Mouse (Mus musculus) embryonic facial prominence, embryonic 10.5 days (tissue): ENCODE measurements at regions not wholly inside any gene's neighbourhood (a gene's known extent, or its start where the extent isn't known, plus 50 kb on each side); places are given as distances from the start of the nearest gene placed in this dataset.

Source experiments
- DNase-seq: peaks from one replicate; pipeline ENCODE4 v3.0.0-alpha.2; 2017; ENCODE audit warnings: low spot score
- H3K27ac ChIP-seq: fragments of 300-500 bp; sonication (generic); replicated peaks from 2 replicates; pipeline ENCODE4 v1.5.1; 2016; ENCODE audit warnings: mild to moderate bottlenecking
- H3K27me3 ChIP-seq: fragments of 300-500 bp; sonication (generic); replicated peaks from 2 replicates; pipeline ENCODE4 v1.6.1; 2016; ENCODE audit warnings: low read depth, mild to moderate bottlenecking; ENCODE audit not compliant: poor library complexity, severe bottlenecking
- H3K36me3 ChIP-seq: fragments of 300-500 bp; sonication (generic); replicated peaks from 2 replicates; pipeline ENCODE4 v1.6.1; 2016; ENCODE audit warnings: mild to moderate bottlenecking, moderate library complexity
- H3K4me1 ChIP-seq: fragments of 300-500 bp; sonication (generic); 2 replicates; pipeline ENCODE4 v1.6.1; 2016
- H3K4me3 ChIP-seq: fragments of 300-500 bp; sonication (generic); 2 replicates; pipeline ENCODE4 v1.5.1; 2016; ENCODE audit warnings: mild to moderate bottlenecking, moderate library complexity
- H3K9me3 ChIP-seq: fragments of 300-500 bp; sonication (generic); 2 replicates; pipeline ENCODE4 v1.6.1; 2016; ENCODE audit warnings: mild to moderate bottlenecking
- WGBS: fragments of 180-500 bp; shearing (Covaris S2); methylation state at CpG from one replicate; pipeline ENCODE4 v1.1.7; 2016; 5-methylcytosine and 5-hydroxymethylcytosine counted together

GRCm38 (mm10) chr14:15769846-15770448, 331.2 kb upstream of the Lrrc3b start:
- Histone ChIP-seq H3K4me3 (no peak overlapping the region), H3K36me3 (no peaks in the 10 kb centered on the region), H3K27me3 (no peaks in the 10 kb centered on the region), H3K4me1 (no peaks in the 10 kb centered on the region), H3K9me3 (no peaks in the 10 kb centered on the region), H3K27ac (no peak overlapping the region)
- DNase-seq, result no peak
- WGBS, result 78% methylated on average over 6 of the region's 6 CpGs

GRCm38 (mm10) chr14:15784727-15785126, 345.9 kb upstream of the Lrrc3b start:
- Histone ChIP-seq H3K27ac (no peak overlapping the region), H3K27me3 (no peaks in the 10 kb centered on the region), H3K4me1 (no peaks in the 10 kb centered on the region), H3K4me3 (no peak overlapping the region), H3K36me3 (no peaks in the 10 kb centered on the region), H3K9me3 (no peaks in the 10 kb centered on the region)
- no peak for DNase-seq
- WGBS, result 83% methylated on average over 3 of the region's 3 CpGs

- Histone ChIP-seq H3K9me3 (no peaks in the 10 kb centered on the region), H3K36me3 (no peaks in the 10 kb centered on the region), H3K27me3 (no peaks in the 10 kb centered on the region), H3K27ac (no peak overlapping the region), H3K4me3 (no peak overlapping the region), H3K4me1 (no peaks in the 10 kb centered on the region)
- no peak for DNase-seq
- WGBS, result 75% methylated on average over 1 of the region's 1 CpGs
Observed at GRCm38 (mm10) chr14:15785230-15785629, 346.4 kb upstream of the Lrrc3b start.

- Histone ChIP-seq H3K36me3 (no peaks in the 10 kb centered on the region), H3K4me1 (no peaks in the 10 kb centered on the region), H3K4me3 (no peak overlapping the region), H3K9me3 (no peaks in the 10 kb centered on the region), H3K27me3 (no peaks in the 10 kb centered on the region), H3K27ac (no peak overlapping the region)
- DNase-seq, result no peak
- WGBS, result 78% methylated on average over 3 of the region's 3 CpGs
Observed at GRCm38 (mm10) chr14:15795698-15796097, 356.9 kb upstream of the Lrrc3b start.

- no peak for DNase-seq
- H3K36me3 ChIP-seq, result no peaks in the 10 kb centered on the region
- H3K27ac ChIP-seq, result no peak overlapping the region
- WGBS, result 51% methylated on average over 2 of the region's 2 CpGs
- H3K27me3 ChIP-seq, result no peaks in the 10 kb centered on the region
- no peak overlapping the region for H3K4me3 ChIP-seq
- no peaks in the 10 kb centered on the region for H3K9me3 ChIP-seq
- H3K4me1 ChIP-seq, result no peaks in the 10 kb centered on the region
Observed at GRCm38 (mm10) chr14:15797019-15797418, 358.2 kb upstream of the Lrrc3b start.

GRCm38 (mm10) chr14:15801477-15802099, 362.8 kb upstream of the Lrrc3b start:
- no peaks in the 10 kb centered on the region for H3K27me3 ChIP-seq
- no peaks in the 10 kb centered on the region for H3K9me3 ChIP-seq
- no peak for DNase-seq
- no peak overlapping the region for H3K27ac ChIP-seq
- no peak overlapping the region for H3K4me3 ChIP-seq
- no peaks in the 10 kb centered on the region for H3K36me3 ChIP-seq
- WGBS, result 49% methylated on average over 5 of the region's 5 CpGs
- H3K4me1 ChIP-seq, result no peaks in the 10 kb centered on the region

- no peak for DNase-seq
- H3K9me3 ChIP-seq, result peaks cover 3% of the 10 kb centered on the region; the same call in 1 of the 2 replicates
- H3K4me3 ChIP-seq, result no peak overlapping the region
- no peak overlapping the region for H3K27ac ChIP-seq
- H3K27me3 ChIP-seq, result no peaks in the 10 kb centered on the region
- H3K36me3 ChIP-seq, result no peaks in the 10 kb centered on the region
- WGBS, result 85% methylated on average over 2 of the region's 2 CpGs
- H3K4me1 ChIP-seq, result no peaks in the 10 kb centered on the region
Observed at GRCm38 (mm10) chr14:15809083-15809482, 370.3 kb upstream of the Lrrc3b start.

- no peak overlapping the region for H3K4me3 ChIP-seq
- no peaks in the 10 kb centered on the region for H3K27me3 ChIP-seq
- H3K9me3 ChIP-seq, result no peaks in the 10 kb centered on the region
- H3K27ac ChIP-seq, result no peak overlapping the region
- WGBS, result 84% methylated on average over 1 of the region's 1 CpGs
- no peaks in the 10 kb centered on the region for H3K4me1 ChIP-seq
- no peak for DNase-seq
- H3K36me3 ChIP-seq, result no peaks in the 10 kb centered on the region
Observed at GRCm38 (mm10) chr14:15841390-15842023, 402.7 kb upstream of the Lrrc3b start.

GRCm38 (mm10) chr14:15842024-15842599, 403.3 kb upstream of the Lrrc3b start:
- Histone ChIP-seq H3K27ac (no peak overlapping the region), H3K9me3 (no peaks in the 10 kb centered on the region), H3K4me3 (no peak overlapping the region), H3K36me3 (no peaks in the 10 kb centered on the region), H3K27me3 (no peaks in the 10 kb centered on the region), H3K4me1 (no peaks in the 10 kb centered on the region)
- 53% methylated on average over 1 of the region's 1 CpGs for WGBS
- no peak for DNase-seq

GRCm38 (mm10) chr14:15868520-15868919, 380.6 kb upstream of the Ngly1 start:
- no peak overlapping the region for H3K4me3 ChIP-seq
- WGBS, result 81% methylated on average over 3 of the region's 3 CpGs
- H3K4me1 ChIP-seq, result no peaks in the 10 kb centered on the region
- no peak overlapping the region for H3K27ac ChIP-seq
- H3K9me3 ChIP-seq, result no peaks in the 10 kb centered on the region
- no peaks in the 10 kb centered on the region for H3K27me3 ChIP-seq
- DNase-seq, result no peak
- H3K36me3 ChIP-seq, result no peaks in the 10 kb centered on the region

GRCm38 (mm10) chr14:15872013-15872412, 377.1 kb upstream of the Ngly1 start:
- Histone ChIP-seq H3K36me3 (no peaks in the 10 kb centered on the region), H3K27me3 (no peaks in the 10 kb centered on the region), H3K4me3 (no peak overlapping the region), H3K27ac (no peak overlapping the region), H3K9me3 (no peaks in the 10 kb centered on the region), H3K4me1 (no peaks in the 10 kb centered on the region)
- 90% methylated on average over 2 of the region's 2 CpGs for WGBS
- DNase-seq, result no peak

- Histone ChIP-seq H3K27ac (no peak overlapping the region), H3K9me3 (no peaks in the 10 kb centered on the region), H3K27me3 (no peaks in the 10 kb centered on the region), H3K4me1 (no peaks in the 10 kb centered on the region), H3K4me3 (no peak overlapping the region), H3K36me3 (no peaks in the 10 kb centered on the region)
- WGBS, result 75% methylated on average over 3 of the region's 3 CpGs
- DNase-seq, result no peak
Observed at GRCm38 (mm10) chr14:15880146-15880545, 368.9 kb upstream of the Ngly1 start.

- Histone ChIP-seq H3K36me3 (no peaks in the 10 kb centered on the region), H3K4me3 (no peak overlapping the region), H3K27ac (no peak overlapping the region), H3K27me3 (no peaks in the 10 kb centered on the region), H3K4me1 (no peaks in the 10 kb centered on the region), H3K9me3 (no peaks in the 10 kb centered on the region)
- DNase-seq, result peak; percentile 25
- 77% methylated on average over 1 of the region's 1 CpGs for WGBS
Observed at GRCm38 (mm10) chr14:15881284-15881683, 367.8 kb upstream of the Ngly1 start.
